6 mouse cellular contexts compared by ENCODE assay signal in genomic region chr12:6930726-6931125, GRCm38 (mm10).
"Had no signal": no experiment of that assay in that cellular context is flagged by ENCODE, and none has a peak within 500 bp of the region (broad histone marks: within the 10 kb centered on the region; RNA-seq: fewer than 3 reads in every experiment).

No protein-coding gene starts in this region.

- DNase-seq: kidney, adult 2 months; kidney, postnatal 14 days; layer of hippocampus, postnatal 36 days; lung, adult 18-20 months; retina, postnatal 1 day; thymus, postnatal 4 days had no signal
